Mouse (Mus musculus): ENCODE data around the gene Elavl1.

DNA sequence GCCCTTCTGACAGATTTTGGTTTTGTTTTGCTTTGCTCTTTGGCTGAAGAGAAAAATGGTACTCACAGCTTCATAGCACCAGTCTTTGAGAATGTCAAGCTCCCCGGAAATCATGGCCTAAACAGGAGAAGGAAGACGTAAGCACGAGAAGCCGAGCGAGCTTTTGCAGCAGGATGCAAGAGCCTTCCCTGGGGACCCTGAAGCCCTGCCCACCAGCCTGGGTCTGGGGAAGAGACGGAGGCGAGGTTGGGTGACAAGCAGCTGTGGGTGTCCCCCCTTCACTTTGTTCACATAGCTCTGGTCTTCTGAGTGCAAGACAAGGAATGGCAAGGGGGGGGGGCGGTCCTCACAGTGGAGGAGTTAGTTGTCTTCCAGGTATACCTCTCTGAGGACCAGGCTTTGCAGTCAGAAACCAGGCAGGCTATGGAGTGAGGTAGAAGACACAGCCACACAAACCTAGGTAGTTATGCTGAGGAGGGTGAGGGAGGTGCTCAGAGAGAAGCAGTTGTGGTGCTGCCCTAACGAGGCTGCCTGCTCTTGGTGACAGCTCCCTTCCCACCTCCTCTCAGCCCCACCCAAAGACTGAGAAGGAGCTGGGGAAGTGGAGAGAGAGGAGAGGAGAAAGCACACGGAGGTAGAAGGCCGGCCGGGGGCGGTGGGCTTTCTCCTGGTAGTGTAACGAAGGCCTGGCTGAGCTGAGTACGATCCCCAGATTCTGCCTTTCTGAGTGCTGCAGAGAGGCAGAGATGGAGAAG is 59.9 kb downstream of the Elavl1 start:
- TF ChIP-seq CTCF (IDR thresholded peaks at IDR 0.05; ENCODE audit: extremely low read depth, insufficient read depth, insufficient read length, insufficient replicate concordance) (no peak), POLR2A (IDR thresholded peaks at IDR 0.05; ENCODE audit: low read depth, low read length) (no peak)

Data from spleen, adult 2 months (tissue).